Mouse (Mus musculus) hindbrain, embryonic 15.5 days (tissue): ENCODE data around the gene Ppara. TPM values are rescaled to one million over a fixed set of nuclear protein-coding genes. Genes with fewer than 3 reads are reported as not detected.

Source experiments
- ATAC-seq: fragments of 200-750 bp; cut with Nextera tagmentation; 2 replicates; pipeline ENCODE4 v1.8.0; 2017; ENCODE audit warnings: low read depth, moderate number of reproducible peaks, moderate TSS enrichment; ENCODE audit not compliant: low FRiP score
- H3K27ac ChIP-seq: fragments of 300-500 bp; sonication (generic); replicated peaks from 2 replicates; pipeline ENCODE4 v1.5.1; 2015; ENCODE audit warnings: mild to moderate bottlenecking, inconsistent platforms
- H3K27me3 ChIP-seq: fragments of 300-500 bp; sonication (generic); 2 replicates; pipeline ENCODE4 v1.6.1; 2015; ENCODE audit warnings: control low read depth, inconsistent platforms
- H3K36me3 ChIP-seq: fragments of 300-500 bp; sonication (generic); 2 replicates; pipeline ENCODE4 v1.6.1; 2015; ENCODE audit warnings: control low read depth, inconsistent platforms
- H3K4me1 ChIP-seq: fragments of 300-500 bp; sonication (generic); replicated peaks from 2 replicates; pipeline ENCODE4 v1.6.1; 2015; ENCODE audit warnings: control low read depth, inconsistent platforms
- H3K4me2 ChIP-seq: fragments of 300-500 bp; sonication (generic); 2 replicates; pipeline ENCODE4 v1.6.1; 2015; ENCODE audit warnings: moderate library complexity, mild to moderate bottlenecking, inconsistent platforms
- H3K4me3 ChIP-seq: fragments of 300-500 bp; sonication (generic); 2 replicates; pipeline ENCODE4 v1.5.1; 2015; ENCODE audit warnings: mild to moderate bottlenecking, inconsistent platforms
- H3K9ac ChIP-seq: fragments of 300-500 bp; sonication (generic); 2 replicates; pipeline ENCODE4 v1.6.1; 2015; ENCODE audit warnings: inconsistent platforms
- H3K9me3 ChIP-seq: fragments of 300-500 bp; sonication (generic); 2 replicates; pipeline ENCODE4 v1.6.1; 2016; ENCODE audit warnings: control low read depth, inconsistent platforms
- WGBS: fragments of 180-500 bp; shearing (Covaris S2); methylation state at CpG from one replicate; pipeline ENCODE4 v1.1.7; 2015; 5-methylcytosine and 5-hydroxymethylcytosine counted together
- polyA plus RNA-seq: library from polyadenylated mRNA; unstranded; fragments of >200 nt; fragmentation: Nextera tagmentation; extraction: Ambion mirVana; gene quantifications from 2 replicates; pipeline ENCODE4 v1.2.1, GENCODE M21; 2015

The Ppara gene
- 1.6 and 2.1 TPM in 2 replicates for polyA plus RNA-seq

DNA sequence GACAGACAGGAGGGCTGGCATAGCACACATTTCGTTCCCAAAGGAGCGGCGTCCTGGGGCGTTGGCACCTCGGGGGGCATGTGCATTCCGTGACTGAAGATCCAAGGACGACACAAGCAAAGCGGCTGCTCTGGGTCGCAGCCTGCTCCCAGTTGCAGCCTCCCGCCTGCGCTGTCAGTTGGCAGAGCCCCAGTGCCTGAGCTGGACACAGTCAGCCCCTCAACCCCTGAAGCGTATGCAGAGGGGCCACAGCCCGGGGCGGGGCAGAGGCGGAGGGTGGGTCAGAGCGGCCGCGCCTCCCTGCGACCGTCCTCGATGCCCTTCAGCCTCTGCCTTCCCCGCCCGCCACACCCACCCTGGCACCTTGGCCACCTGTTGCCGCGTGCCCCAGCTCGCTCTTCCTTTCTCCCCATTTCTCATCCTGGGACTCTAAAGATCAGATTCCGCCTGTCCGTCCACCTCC is at the start of gene Ppara:
Gene Ppara (plus strand): TSS at position 413 of the 463 bp plus-strand sequence.
- no peaks in the 10 kb centered on the region for H3K9me3 ChIP-seq
- H3K4me2 ChIP-seq = peak within 1 kb of the TSS; percentile 69
- peaks cover 60% of the 10 kb centered on the region for H3K27me3 ChIP-seq
- peak within 1 kb of the TSS; percentile 52 for H3K4me3 ChIP-seq
- no peaks in the 10 kb centered on the region for H3K36me3 ChIP-seq
- no peak within 1 kb of the TSS for H3K27ac ChIP-seq
- ATAC-seq = no peak
- WGBS = 4% methylated on average over 28 of the region's 28 CpGs
- H3K4me1 ChIP-seq = peaks cover 17% of the 10 kb centered on the region
- H3K9ac ChIP-seq = peak within 1 kb of the TSS; percentile 18

DNA sequence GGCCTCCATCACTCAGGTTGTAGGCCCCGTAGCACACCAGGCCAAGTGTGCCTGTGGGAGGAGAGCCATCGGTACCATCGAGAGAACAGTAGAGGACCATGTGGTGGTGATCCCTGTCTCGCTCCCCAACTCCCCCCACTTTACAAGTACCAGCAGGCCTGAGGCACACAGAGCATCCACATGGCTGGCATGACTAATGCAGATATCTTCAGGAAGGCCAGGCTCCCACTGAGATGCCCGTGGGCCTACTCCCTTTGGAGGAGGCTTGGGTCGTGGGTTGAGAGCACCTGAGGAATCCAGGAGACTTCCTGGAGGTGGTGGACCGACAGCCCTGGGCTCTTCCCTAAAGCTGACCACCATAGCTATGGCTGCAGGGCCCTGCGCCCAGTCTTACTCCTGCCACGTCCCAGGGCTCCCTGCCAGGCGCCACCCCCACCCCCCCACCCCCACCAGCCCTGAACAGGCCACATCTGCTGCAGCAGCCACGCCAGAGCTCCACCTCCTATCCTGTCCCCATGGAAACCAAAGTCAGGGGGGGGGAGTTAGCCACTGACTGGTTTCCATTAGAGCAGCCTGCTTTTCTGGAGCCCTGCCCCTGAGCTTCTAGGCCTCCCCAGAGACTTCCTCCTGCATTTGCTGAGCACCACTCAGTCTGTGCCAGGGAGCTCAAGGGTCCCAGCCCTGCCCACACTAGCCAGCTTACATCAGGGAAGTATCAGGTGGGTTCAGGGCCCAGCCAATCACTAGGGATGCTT is 48.0 kb upstream of the Ppara start:
- H3K4me2 ChIP-seq = peak overlapping the region; percentile 18
- peak; percentile 89 for ATAC-seq

DNA sequence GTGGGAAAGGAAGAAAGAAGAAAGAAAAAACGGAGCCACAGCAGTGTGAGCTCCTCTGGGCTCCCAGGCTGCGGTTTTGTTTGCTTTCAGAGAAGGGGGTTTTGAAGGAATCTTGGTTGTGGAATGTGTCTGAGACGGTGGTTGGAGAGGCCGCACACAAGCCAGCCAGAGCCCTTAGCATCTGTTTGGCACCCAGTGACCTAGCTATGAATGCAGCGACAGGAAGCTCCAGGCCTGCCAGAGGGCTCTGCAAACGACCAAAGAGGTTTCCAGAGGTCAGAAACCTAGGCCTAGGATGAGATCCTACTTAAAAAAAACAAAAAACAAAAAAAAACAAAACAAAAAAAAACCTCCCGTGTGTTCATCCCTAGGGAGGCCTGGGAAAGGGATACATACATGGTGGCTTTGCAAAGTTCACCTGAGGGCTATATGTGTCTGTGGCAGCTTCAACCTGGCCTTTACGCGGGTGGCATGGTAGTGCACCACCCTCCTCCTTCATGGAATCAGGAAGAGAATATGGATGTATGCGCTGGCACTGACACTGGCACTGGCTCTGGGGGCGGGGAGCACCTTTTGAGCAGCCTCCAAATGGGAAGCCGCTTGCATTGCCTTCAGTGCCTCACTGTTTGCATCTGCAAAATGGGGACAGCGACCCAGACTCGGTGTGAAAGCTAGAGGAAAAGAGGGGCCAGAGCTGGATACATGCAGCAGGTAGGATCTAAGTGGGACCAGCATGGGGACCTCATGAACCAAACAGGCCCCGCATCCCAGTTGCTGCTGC is 47.0 kb upstream of the Ppara start:
- Histone ChIP-seq H3K9ac (no peak overlapping the region), H3K36me3 (peaks cover 13% of the 10 kb centered on the region), H3K27ac (peak overlapping the region; percentile 80), H3K4me1 (peaks cover 75% of the 10 kb centered on the region), H3K4me2 (no peak overlapping the region; the same call in 1 of the 2 replicates), H3K27me3 (no peaks in the 10 kb centered on the region), H3K9me3 (no peaks in the 10 kb centered on the region), H3K4me3 (no peak overlapping the region)
- 71% methylated on average over 15 of the region's 15 CpGs for WGBS
- no peak for ATAC-seq

More for the DNA sequence above, 48.0 kb upstream of the Ppara start:
- Histone ChIP-seq H3K36me3 (peaks cover 13% of the 10 kb centered on the region), H3K4me1 (peaks cover 82% of the 10 kb centered on the region), H3K9ac (no peak overlapping the region), H3K27me3 (no peaks in the 10 kb centered on the region), H3K9me3 (no peaks in the 10 kb centered on the region), H3K4me3 (no peak overlapping the region), H3K27ac (peak overlapping the region; percentile 80)
- WGBS = 40% methylated on average over 11 of the region's 11 CpGs

DNA sequence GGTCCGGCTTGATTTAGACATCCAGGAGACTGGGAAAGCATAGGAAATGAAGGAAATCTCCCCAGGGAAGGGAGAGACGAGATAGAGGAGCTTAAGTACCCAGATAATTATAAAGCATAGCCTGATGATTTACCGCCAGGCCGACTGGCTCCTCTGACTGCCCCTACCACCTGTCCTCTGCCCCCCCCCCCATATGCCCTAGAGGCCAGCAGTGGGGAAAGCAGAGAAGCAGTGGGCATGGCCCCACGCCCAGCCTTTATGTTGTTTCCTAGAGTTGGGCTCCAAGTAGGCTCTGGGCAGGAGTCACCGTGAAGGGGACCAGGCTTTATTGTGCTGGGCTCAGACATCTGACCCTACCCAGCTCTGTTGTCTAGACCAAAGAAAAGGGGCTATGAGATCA is 46.0 kb upstream of the Ppara start:
- peak overlapping the region; percentile 14 for H3K27ac ChIP-seq
- no peak overlapping the region for H3K9ac ChIP-seq
- ATAC-seq = no peak
- peaks cover 66% of the 10 kb centered on the region for H3K4me1 ChIP-seq
- peaks cover 21% of the 10 kb centered on the region for H3K36me3 ChIP-seq
- WGBS = 34% methylated on average over 6 of the region's 6 CpGs
- no peak overlapping the region for H3K4me2 ChIP-seq
- no peaks in the 10 kb centered on the region for H3K9me3 ChIP-seq
- H3K27me3 ChIP-seq = no peaks in the 10 kb centered on the region
- no peak overlapping the region for H3K4me3 ChIP-seq

DNA sequence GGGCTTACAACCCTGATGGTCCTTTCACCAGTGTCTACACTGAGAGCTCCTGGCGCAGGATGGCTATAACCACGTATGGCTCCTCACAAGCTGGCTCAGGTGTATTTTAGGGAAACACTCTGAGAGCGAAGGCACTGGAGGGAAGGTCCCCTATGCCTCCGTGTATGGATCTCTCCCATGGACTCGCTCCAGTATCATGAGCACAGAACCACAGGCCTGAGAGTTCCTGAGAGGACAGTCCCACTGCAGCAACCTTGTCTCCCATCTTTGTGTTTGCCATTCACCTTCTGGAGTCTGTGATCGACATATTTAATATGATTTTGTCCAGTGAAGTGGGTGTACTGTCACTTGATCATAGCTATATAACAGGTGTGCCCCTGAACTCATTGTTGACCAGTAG is 45.3 kb upstream of the Ppara start:
- no peak overlapping the region for H3K4me3 ChIP-seq
- no peaks in the 10 kb centered on the region for H3K27me3 ChIP-seq
- H3K36me3 ChIP-seq = peaks cover 22% of the 10 kb centered on the region
- no peaks in the 10 kb centered on the region for H3K9me3 ChIP-seq
- 87% methylated on average over 6 of the region's 6 CpGs for WGBS
- peaks cover 58% of the 10 kb centered on the region for H3K4me1 ChIP-seq
- H3K27ac ChIP-seq = peak overlapping the region; percentile 14; the same call in 1 of the 2 replicates
- H3K9ac ChIP-seq = no peak overlapping the region
- ATAC-seq = no peak
- H3K4me2 ChIP-seq = no peak overlapping the region

DNA sequence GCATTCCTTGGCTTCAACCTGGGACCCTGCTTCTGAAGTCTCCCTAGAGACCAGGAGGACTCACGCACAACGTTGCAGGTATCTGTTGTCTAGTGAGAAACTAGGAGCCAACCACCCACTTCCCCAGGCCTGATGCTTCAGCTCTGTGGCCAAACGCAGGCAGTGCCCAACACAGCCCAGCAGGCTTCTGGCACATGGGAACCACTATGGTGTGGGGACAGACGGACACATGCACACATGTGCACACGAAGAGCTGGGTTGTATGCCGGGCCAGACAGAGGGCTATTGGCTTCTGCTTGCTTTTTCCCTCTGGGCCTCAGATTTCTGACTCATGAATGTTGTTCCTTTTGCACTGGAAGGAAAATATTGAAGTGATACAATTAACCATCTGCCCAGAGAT is 44.7 kb upstream of the Ppara start:
- Histone ChIP-seq H3K9me3 (no peaks in the 10 kb centered on the region), H3K9ac (no peak overlapping the region), H3K4me1 (peaks cover 54% of the 10 kb centered on the region), H3K27ac (no peak overlapping the region), H3K4me2 (no peak overlapping the region), H3K36me3 (peaks cover 22% of the 10 kb centered on the region), H3K4me3 (no peak overlapping the region), H3K27me3 (no peaks in the 10 kb centered on the region)
- 57% methylated on average over 6 of the region's 6 CpGs for WGBS
- no peak for ATAC-seq

DNA sequence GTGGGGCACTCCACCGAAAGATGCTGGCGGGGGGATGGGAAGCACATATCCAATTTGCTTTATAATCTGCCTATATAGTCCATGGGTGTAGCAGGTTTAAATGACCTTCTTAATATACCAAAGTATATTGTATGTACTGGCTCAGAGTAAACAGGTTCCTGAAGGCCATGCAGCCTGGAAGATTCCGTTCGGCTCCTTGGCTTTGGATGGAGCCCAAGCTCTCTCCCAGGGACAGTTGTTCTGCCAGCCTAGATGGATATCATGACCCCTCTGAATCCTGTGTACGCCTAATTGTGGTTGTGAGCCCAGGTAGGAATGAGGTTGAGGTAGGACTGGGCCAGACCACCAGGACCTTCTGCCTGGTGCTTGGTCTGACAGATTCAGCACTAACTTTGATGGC is 43.9 kb upstream of the Ppara start:
- Histone ChIP-seq H3K4me3 (no peak overlapping the region), H3K9me3 (no peaks in the 10 kb centered on the region), H3K27ac (no peak overlapping the region), H3K4me1 (peaks cover 46% of the 10 kb centered on the region), H3K9ac (no peak overlapping the region), H3K36me3 (peaks cover 31% of the 10 kb centered on the region), H3K4me2 (no peak overlapping the region), H3K27me3 (no peaks in the 10 kb centered on the region)
- no peak for ATAC-seq
- 84% methylated on average over 5 of the region's 5 CpGs for WGBS

DNA sequence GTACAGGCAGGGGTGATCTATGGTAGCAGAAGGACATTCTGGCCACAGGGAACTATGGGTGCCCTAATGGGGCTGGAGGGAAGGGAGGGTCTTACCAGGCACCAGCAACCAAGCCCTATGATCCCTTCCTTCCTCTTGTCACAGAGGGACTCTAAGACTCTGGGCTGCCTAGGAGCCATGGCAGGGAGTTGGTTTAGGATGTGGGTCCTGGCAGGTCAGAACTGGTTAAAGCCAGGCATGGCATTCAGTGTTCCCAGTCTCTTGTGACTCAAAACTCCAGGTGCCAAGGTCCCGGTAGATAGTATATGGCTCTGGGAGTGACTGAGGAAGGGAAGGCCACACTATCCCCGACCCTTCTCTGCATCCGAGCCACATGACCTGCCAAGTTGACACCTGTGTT is 41.7 kb upstream of the Ppara start:
- Histone ChIP-seq H3K4me1 (peaks cover 23% of the 10 kb centered on the region), H3K36me3 (peaks cover 46% of the 10 kb centered on the region), H3K9me3 (no peaks in the 10 kb centered on the region)

DNA sequence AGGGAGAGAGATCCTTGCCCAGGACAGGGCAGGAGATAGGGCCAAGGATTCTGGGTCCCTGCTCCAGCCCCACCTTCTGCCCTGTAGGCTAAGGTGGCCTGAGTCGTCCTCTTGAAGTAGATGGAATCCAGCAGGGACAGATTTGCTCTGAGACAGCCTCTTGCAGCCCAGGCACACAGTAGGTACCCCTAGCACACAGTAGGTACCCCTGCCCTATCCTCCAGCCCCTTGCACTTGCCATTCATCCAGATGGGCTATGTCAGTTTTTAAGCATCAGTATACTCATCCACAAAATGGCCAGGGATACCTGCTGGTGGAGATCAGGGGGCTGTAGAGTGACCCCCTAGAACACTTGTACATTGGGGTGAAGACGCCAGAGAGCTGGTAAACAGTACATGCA is 41.0 kb upstream of the Ppara start:
- Histone ChIP-seq H3K4me3 (no peak overlapping the region), H3K36me3 (peaks cover 51% of the 10 kb centered on the region)
- WGBS = 78% methylated on average over 2 of the region's 2 CpGs

More for the DNA sequence above, 41.7 kb upstream of the Ppara start:
- no peak overlapping the region for H3K4me3 ChIP-seq
- 90% methylated on average over 3 of the region's 3 CpGs for WGBS
- H3K9ac ChIP-seq = no peak overlapping the region
- no peak for ATAC-seq
- no peak overlapping the region for H3K4me2 ChIP-seq
- no peak overlapping the region for H3K27ac ChIP-seq
- H3K27me3 ChIP-seq = no peaks in the 10 kb centered on the region

DNA sequence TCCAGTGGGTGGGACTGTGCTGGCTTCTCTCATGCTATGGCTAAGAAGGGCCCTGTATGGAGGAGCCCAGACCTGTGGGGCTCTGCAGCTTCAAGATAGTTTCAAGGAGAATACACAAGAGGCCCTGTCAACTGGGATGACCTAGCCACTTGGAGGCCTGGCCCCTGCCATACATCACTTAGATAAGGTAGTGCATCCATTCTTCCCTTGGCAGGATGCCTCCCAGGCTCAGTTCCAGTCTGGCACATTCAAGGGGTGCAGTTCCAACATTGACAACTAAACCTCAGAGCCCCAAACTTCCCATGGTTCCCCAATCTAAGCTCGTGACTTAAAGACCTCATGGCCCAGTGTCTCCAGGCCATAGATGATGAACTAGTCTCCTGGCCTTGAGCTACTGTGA is 40.4 kb upstream of the Ppara start:
- no peak for ATAC-seq
- Histone ChIP-seq H3K4me1 (peaks cover 15% of the 10 kb centered on the region), H3K27ac (no peak overlapping the region), H3K4me3 (no peak overlapping the region), H3K27me3 (no peaks in the 10 kb centered on the region), H3K9ac (no peak overlapping the region), H3K4me2 (no peak overlapping the region), H3K9me3 (no peaks in the 10 kb centered on the region), H3K36me3 (peaks cover 56% of the 10 kb centered on the region)
- 94% methylated on average over 1 of the region's 1 CpGs for WGBS

More for the DNA sequence above, 41.0 kb upstream of the Ppara start:
- no peak overlapping the region for H3K9ac ChIP-seq
- no peak overlapping the region for H3K4me2 ChIP-seq
- peaks cover 16% of the 10 kb centered on the region for H3K4me1 ChIP-seq
- ATAC-seq = no peak
- no peaks in the 10 kb centered on the region for H3K9me3 ChIP-seq
- no peak overlapping the region for H3K27ac ChIP-seq
- no peaks in the 10 kb centered on the region for H3K27me3 ChIP-seq

DNA sequence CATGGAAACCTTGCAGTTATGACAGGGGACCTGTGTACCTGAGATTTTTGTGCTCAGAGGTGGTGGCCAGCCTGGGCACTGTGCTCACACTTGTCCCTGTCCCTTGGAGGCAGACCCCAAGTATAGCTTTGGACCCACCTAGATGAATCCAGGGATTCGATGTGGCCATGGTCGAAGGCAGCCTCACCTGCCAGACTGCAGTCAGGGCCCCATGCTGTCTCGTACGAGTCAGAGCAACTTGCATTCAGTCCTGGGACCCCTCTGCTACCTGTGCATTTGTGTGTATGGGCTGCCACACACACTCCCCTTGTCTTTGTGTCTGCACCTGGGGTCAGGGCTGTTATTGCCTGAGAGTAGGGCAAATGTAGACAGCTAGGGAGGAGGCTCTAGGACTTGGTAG is 39.5 kb upstream of the Ppara start:
- Histone ChIP-seq H3K4me3 (no peak overlapping the region), H3K4me2 (no peak overlapping the region), H3K4me1 (peaks cover 11% of the 10 kb centered on the region), H3K27ac (no peak overlapping the region), H3K9me3 (no peaks in the 10 kb centered on the region), H3K27me3 (no peaks in the 10 kb centered on the region), H3K9ac (no peak overlapping the region), H3K36me3 (peaks cover 57% of the 10 kb centered on the region)
- ATAC-seq = no peak
- 94% methylated on average over 4 of the region's 4 CpGs for whole genome bisulfite sequencing

DNA sequence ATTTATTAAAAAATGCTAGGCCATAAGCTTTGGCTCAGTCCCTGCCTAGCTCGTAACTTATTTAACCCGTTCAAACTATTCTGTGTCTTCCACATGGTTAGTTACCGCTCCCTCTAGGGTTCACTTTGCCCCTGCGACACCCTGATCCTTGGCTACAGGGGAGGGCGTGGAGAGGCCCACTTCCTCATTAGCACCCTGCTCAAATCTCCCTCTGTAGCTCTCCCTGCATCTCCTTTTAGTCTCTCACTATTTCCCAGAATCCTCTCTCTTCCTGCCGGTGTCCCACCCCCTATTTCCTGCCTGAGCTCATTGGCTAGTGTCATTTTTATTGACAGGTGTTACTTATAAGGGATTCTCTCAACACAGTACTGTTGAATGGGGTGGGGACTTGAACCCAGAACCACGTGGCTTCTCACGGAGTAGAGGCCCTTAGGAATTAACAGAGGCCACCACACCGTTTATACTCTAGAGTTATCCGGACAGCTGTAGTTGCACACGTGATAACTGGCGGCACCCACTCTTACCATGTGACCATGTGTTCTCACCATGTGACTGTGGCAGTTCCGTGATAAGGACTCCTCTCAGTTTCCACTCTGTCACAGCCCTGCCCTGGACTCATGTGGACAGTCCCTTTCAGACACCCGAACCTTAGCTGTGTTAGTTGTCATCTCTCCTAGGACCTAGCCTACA is 36.3 kb upstream of the Ppara start:
- peaks cover 38% of the 10 kb centered on the region for H3K4me1 ChIP-seq
- H3K27ac ChIP-seq = no peak overlapping the region
- WGBS = 88% methylated on average over 14 of the region's 14 CpGs
- H3K36me3 ChIP-seq = peaks cover 62% of the 10 kb centered on the region
- no peak overlapping the region for H3K4me2 ChIP-seq
- H3K4me3 ChIP-seq = no peak overlapping the region
- no peaks in the 10 kb centered on the region for H3K27me3 ChIP-seq
- H3K9me3 ChIP-seq = no peaks in the 10 kb centered on the region
- H3K9ac ChIP-seq = no peak overlapping the region
- no peak for ATAC-seq
